ENCODE assay signal across 14 mouse cellular contexts in the genomic region with DNA sequence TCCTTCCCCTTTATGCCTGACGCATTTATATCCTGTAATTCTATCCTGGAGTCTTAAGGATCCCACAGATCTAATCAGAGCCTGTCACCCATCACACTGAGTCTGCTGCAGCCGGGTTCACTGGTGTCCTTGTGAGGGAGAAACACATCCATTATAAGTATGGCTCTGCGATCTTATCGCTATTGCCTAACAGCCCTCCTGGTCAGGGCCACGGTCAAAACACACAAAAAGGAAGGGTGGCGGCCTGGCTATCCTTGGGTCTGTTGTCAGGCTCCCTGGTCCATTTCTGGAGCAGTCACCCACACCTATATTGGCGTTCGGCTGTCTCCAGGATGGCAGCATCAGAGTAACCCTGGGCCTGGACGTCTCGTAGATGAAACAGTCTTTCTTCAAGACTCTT.
"Had no signal": no experiment of that assay in that cellular context is flagged by ENCODE, and none has a peak within 500 bp of the region (broad histone marks: within the 10 kb centered on the region; RNA-seq: fewer than 3 reads in every experiment).

No protein-coding gene starts in this region.

- H3K27ac ChIP-seq: lung, embryonic 15.5 days; macrophage; midbrain, embryonic 13.5 days; midbrain, embryonic 15.5 days; neural tube, embryonic 12.5 days; stomach, embryonic 15.5 days; stomach, postnatal 0 days had no signal

- DNase-seq: lung, adult 2 months; lung, postnatal 14 days; lung, postnatal 36 days; right cerebral cortex, postnatal 14 days; thymus, adult 2 months; thymus, postnatal 36 days had no signal

- H3K4me3 ChIP-seq: lung, embryonic 15.5 days; megakaryocyte, embryonic 14.5 days; midbrain, embryonic 13.5 days; midbrain, embryonic 15.5 days; neural tube, embryonic 12.5 days; stomach, embryonic 15.5 days had no signal
